Mouse (Mus musculus) embryonic facial prominence, embryonic 14.5 days (tissue): Measurements from ENCODE around the gene Fbxw8. TPM values are rescaled to one million over a fixed set of nuclear protein-coding genes. Genes with fewer than 3 reads are reported as not detected.
A peak's percentile ranks its signal among the peaks of the same experiment; 100 is the strongest.

Experiments used
- ATAC-seq: fragments of 200-750 bp; cut with Nextera tagmentation; 2 replicates; pipeline ENCODE4 v1.8.0; 2017; ENCODE audit warnings: low read depth, moderate number of reproducible peaks, moderate TSS enrichment
- DNase-seq: peaks from one replicate; pipeline ENCODE4 v3.0.0-alpha.2; 2015; ENCODE audit warnings: low spot score
- H3K27ac ChIP-seq: fragments of 300-500 bp; sonication (generic); replicated peaks from 2 replicates; pipeline ENCODE4 v1.5.1; 2014; ENCODE audit warnings: low read depth, mild to moderate bottlenecking, low read length, moderate library complexity
- H3K27me3 ChIP-seq: fragments of 300-500 bp; sonication (generic); replicated peaks from 2 replicates; pipeline ENCODE4 v1.6.1; 2014; ENCODE audit warnings: low read length; ENCODE audit not compliant: control insufficient read depth, insufficient read depth
- H3K36me3 ChIP-seq: fragments of 300-500 bp; sonication (generic); 2 replicates; pipeline ENCODE4 v1.6.1; 2014; ENCODE audit warnings: low read length, mixed read lengths; ENCODE audit not compliant: control insufficient read depth, insufficient read depth
- H3K4me1 ChIP-seq: fragments of 300-500 bp; sonication (generic); 2 replicates; pipeline ENCODE4 v1.6.1; 2014; ENCODE audit warnings: antibody characterized with exemption, low read length; ENCODE audit not compliant: control insufficient read depth, insufficient read depth
- H3K4me2 ChIP-seq: fragments of 300-500 bp; sonication (generic); 2 replicates; pipeline ENCODE4 v1.6.1; 2014; ENCODE audit warnings: low read depth, mild to moderate bottlenecking, low read length, moderate library complexity, mixed read lengths
- H3K4me3 ChIP-seq: fragments of 300-500 bp; sonication (generic); 2 replicates; pipeline ENCODE4 v1.5.1; 2014; ENCODE audit warnings: low read depth, mild to moderate bottlenecking, low read length
- H3K9ac ChIP-seq: fragments of 300-500 bp; sonication (generic); 2 replicates; pipeline ENCODE4 v1.6.1; 2014; ENCODE audit warnings: low read depth, mild to moderate bottlenecking, low read length, moderate library complexity, mixed read lengths
- H3K9me3 ChIP-seq: fragments of 300-500 bp; sonication (generic); 2 replicates; pipeline ENCODE4 v1.6.1; 2016; ENCODE audit warnings: low read length; ENCODE audit not compliant: control insufficient read depth
- WGBS: fragments of 180-500 bp; shearing (Covaris S2); extraction: QIAGEN DNeasy Blood & Tissue Kit; methylation state at CpG from one replicate; pipeline ENCODE4 v1.1.7; 2014; 5-methylcytosine and 5-hydroxymethylcytosine counted together
- polyA plus RNA-seq: library from polyadenylated mRNA; unstranded; fragments of >200 nt; fragmentation: Nextera tagmentation; extraction: Ambion mirVana; gene quantifications from 2 replicates; pipeline ENCODE4 v1.2.1, GENCODE M21; 2014

The Fbxw8 gene
- polyA plus RNA-seq, 1 experiment from 2014 or later, result 31.7 TPM

GRCm38 (mm10) chr5:118029420-118029819, 125.8 kb downstream of the Fbxw8 start:
- Histone ChIP-seq H3K4me1 (peaks cover 21% of the 10 kb centered on the region), H3K36me3 (no peaks in the 10 kb centered on the region), H3K4me2 (peak overlapping the region; percentile 100), H3K27me3 (peaks cover 54% of the 10 kb centered on the region), H3K4me3 (peak overlapping the region; percentile 65), H3K9me3 (no peaks in the 10 kb centered on the region), H3K27ac (no peak overlapping the region), H3K9ac (peak overlapping the region; percentile 48; the same call in 1 of the 2 replicates)
- 8% methylated on average over 7 of the region's 10 CpGs for WGBS
- ATAC-seq (peak; percentile 35; the same call in 1 of the 2 replicates), DNase-seq (peak; percentile 46)

DNA sequence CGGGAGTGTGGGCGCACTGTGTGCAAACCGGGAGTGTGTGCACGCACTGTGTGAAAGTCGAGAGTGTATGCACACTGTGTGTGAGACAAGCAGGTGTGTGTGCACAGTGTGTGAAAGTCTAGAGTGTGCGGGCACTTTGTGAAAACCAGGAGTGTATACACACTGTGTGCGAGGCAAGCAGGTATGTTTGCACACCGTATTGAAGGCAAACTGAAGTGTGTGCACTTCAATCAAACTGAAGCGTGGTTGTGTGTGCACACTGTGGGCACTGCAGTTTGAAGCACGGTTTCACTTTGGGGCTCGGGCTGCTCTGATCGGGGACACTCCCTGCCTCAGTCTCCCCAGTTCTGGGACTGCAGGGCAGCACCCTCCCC, 126.2 kb downstream of the Fbxw8 start:
- Histone ChIP-seq H3K4me1 (peaks cover 21% of the 10 kb centered on the region), H3K27ac (no peak overlapping the region), H3K27me3 (peaks cover 54% of the 10 kb centered on the region), H3K4me3 (peak overlapping the region; percentile 65), H3K9me3 (no peaks in the 10 kb centered on the region), H3K36me3 (no peaks in the 10 kb centered on the region), H3K9ac (peak overlapping the region; percentile 48; the same call in 1 of the 2 replicates), H3K4me2 (peak overlapping the region; percentile 100)
- WGBS, result 4% methylated on average over 12 of the region's 12 CpGs
- DNase-seq, result no peak
- ATAC-seq, result no peak

DNA sequence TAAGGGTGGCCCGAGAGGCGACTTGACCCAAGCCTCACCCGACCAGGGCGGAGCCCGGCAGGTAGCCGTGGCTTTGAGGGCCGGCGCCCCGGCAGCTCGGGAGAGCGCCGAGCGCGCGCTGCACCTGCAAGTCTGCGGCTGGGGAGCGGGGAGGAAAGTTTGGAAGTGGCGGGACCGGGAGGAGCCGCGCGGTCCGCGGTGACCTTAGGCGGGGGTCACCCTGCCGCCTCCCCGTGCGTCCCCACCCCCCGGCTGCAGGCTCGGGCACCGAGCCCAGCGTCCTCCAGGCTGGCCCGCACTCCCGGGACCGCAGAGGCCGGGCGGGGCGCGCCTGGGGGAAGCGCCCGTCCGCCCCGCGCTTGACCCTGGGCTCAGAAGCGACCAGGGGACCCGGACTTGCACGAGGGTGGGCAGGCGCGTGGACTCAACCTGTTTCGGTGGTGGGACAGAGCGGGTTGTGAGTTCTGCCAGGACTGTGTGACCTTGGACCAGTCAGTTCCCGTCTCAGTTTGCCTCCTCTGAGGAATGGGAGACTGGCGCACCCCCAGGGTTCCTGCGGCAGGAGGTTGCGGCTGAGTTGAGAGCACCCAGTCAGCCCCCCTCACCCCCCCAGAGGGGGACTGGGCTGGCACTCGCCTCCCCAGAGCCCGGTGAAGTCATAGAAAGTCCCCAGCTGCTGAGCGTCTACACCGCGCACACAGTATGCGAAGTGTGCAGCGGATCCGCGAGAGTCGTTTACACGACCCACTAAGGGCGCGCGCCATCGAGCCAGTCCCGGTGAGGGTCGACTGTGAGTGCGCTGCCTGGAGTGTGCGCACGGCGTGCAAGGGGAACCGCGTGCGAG, 126.9 kb downstream of the Fbxw8 start:
- H3K4me3 ChIP-seq, result peak overlapping the region; percentile 65
- no peak overlapping the region; the same call in 1 of the 2 replicates for H3K27ac ChIP-seq
- peak overlapping the region; percentile 100 for H3K4me2 ChIP-seq
- peaks cover 54% of the 10 kb centered on the region for H3K27me3 ChIP-seq
- WGBS, result 3% methylated on average over 35 of the region's 79 CpGs
- DNase-seq (no peak), ATAC-seq (no peak)
- no peaks in the 10 kb centered on the region for H3K9me3 ChIP-seq
- peaks cover 21% of the 10 kb centered on the region for H3K4me1 ChIP-seq
- peak overlapping the region; percentile 60 for H3K9ac ChIP-seq
- H3K36me3 ChIP-seq, result no peaks in the 10 kb centered on the region

- H3K27ac ChIP-seq, result no peak within 1 kb of the TSS; the same call in 1 of the 2 replicates
- no peak for DNase-seq
- H3K9me3 ChIP-seq, result no peaks in the 10 kb centered on the region
- H3K36me3 ChIP-seq, result no peaks in the 10 kb centered on the region
- no peak for ATAC-seq
- peak within 1 kb of the TSS; percentile 60 for H3K9ac ChIP-seq
- H3K4me2 ChIP-seq, result peak within 1 kb of the TSS; percentile 100
- 0% methylated on average over 7 of the region's 63 CpGs for WGBS
- H3K4me1 ChIP-seq, result peaks cover 21% of the 10 kb centered on the region
- H3K4me3 ChIP-seq, result peak within 1 kb of the TSS; percentile 65
- peaks cover 54% of the 10 kb centered on the region for H3K27me3 ChIP-seq
Measured at GRCm38 (mm10) chr5:118027698-118028190, 127.5 kb downstream of the Fbxw8 start, which contains the start of gene Tesc. TSS of gene Tesc (plus strand) at chr5:118027743.

- no peak overlapping the region for H3K27ac ChIP-seq
- 3% methylated on average over 19 of the region's 39 CpGs for WGBS
- peak overlapping the region; percentile 60 for H3K9ac ChIP-seq
- peaks cover 21% of the 10 kb centered on the region for H3K4me1 ChIP-seq
- H3K9me3 ChIP-seq, result no peaks in the 10 kb centered on the region
- H3K4me3 ChIP-seq, result peak overlapping the region; percentile 65
- ATAC-seq (no peak), DNase-seq (no peak)
- peaks cover 54% of the 10 kb centered on the region for H3K27me3 ChIP-seq
- no peaks in the 10 kb centered on the region for H3K36me3 ChIP-seq
- H3K4me2 ChIP-seq, result peak overlapping the region; percentile 100
Measured at GRCm38 (mm10) chr5:118027101-118027697, 128.1 kb downstream of the Fbxw8 start.

DNA sequence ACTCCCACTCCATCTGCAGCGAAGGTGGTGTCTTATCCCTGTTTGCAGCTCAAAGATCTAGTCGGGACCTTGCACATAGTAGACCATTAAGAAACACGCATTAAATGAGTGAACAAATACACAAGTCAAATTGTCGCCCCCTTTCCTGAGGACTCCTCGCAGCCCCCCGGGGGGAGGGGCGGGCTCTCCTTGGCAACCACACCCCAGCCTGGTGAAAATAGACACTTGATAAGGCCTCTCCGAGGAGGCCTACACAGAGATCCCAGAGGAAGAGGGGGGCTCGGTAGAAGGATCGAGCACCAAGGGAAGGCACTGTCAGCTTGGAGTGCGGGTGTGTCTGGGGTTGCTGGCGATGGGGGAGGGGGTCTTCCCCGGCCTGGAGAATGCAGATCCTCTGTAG, 128.9 kb downstream of the Fbxw8 start:
- H3K4me2 ChIP-seq, result 0 out of 2 replicates have a peak overlapping the region, but pooled peaks have one; percentile 100
- H3K27ac ChIP-seq, result no peak overlapping the region
- WGBS, result 4% methylated on average over 13 of the region's 13 CpGs
- peaks cover 21% of the 10 kb centered on the region for H3K4me1 ChIP-seq
- no peaks in the 10 kb centered on the region for H3K9me3 ChIP-seq
- H3K4me3 ChIP-seq, result peak overlapping the region; percentile 65; the same call in 1 of the 2 replicates
- ATAC-seq (no peak), DNase-seq (no peak)
- peaks cover 54% of the 10 kb centered on the region for H3K27me3 ChIP-seq
- no peaks in the 10 kb centered on the region for H3K36me3 ChIP-seq
- H3K9ac ChIP-seq, result no peak overlapping the region

GRCm38 (mm10) chr5:118025880-118026279, 129.4 kb downstream of the Fbxw8 start:
- DNase-seq (no peak), ATAC-seq (no peak)
- H3K9me3 ChIP-seq, result no peaks in the 10 kb centered on the region
- H3K4me2 ChIP-seq, result no peak overlapping the region
- H3K9ac ChIP-seq, result no peak overlapping the region
- peaks cover 54% of the 10 kb centered on the region for H3K27me3 ChIP-seq
- 5% methylated on average over 11 of the region's 12 CpGs for WGBS
- H3K4me3 ChIP-seq, result no peak overlapping the region
- H3K27ac ChIP-seq, result no peak overlapping the region
- H3K4me1 ChIP-seq, result peaks cover 21% of the 10 kb centered on the region
- no peaks in the 10 kb centered on the region for H3K36me3 ChIP-seq

DNA sequence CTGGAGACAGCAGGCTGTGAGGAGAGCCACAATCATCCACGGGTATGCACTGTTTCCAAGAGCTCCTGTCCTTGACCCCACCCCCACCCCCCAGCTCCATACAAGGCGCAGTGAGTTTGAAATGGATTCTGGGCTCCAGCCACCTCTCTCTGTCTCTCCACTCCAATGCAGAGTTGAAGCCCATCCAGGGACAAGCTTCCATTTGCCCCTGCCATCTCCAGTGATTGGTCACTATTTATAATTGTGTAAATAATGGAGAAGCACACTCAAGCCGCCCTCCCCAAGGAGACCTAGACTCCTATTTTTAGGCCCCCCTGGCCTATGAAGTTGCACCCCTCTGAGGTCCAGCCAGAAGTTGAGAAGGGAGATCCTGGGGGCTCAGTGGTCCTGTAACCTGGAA, 132.2 kb downstream of the Fbxw8 start:
- Histone ChIP-seq H3K36me3 (no peaks in the 10 kb centered on the region), H3K27ac (no peak overlapping the region), H3K4me2 (no peak overlapping the region), H3K4me1 (peaks cover 9% of the 10 kb centered on the region), H3K27me3 (peaks cover 29% of the 10 kb centered on the region), H3K4me3 (no peak overlapping the region), H3K9me3 (no peaks in the 10 kb centered on the region), H3K9ac (no peak overlapping the region)
- no peak for ATAC-seq
- no peak for DNase-seq
- 74% methylated on average over 3 of the region's 3 CpGs for WGBS
